Mouse (Mus musculus) kidney, adult 2 months (tissue): Measurements from ENCODE around the gene Ggps1.

ENCODE experiments used
- CTCF ChIP-seq: fragments of 200-500 bp; conservative IDR thresholded peaks from 2 replicates; pipeline ENCODE4 v1.5.1; 2011; ENCODE audit warnings: low read depth, mild to moderate bottlenecking, control low read depth, low read length, moderate library complexity, mixed read lengths; ENCODE audit not compliant: insufficient read depth, insufficient read length
- POLR2A ChIP-seq: fragments of 200-500 bp; IDR thresholded peaks from one replicate; pipeline ENCODE4 v1.6.1; 2011; ENCODE audit warnings: low read depth, low read length, control low read depth

GRCm38 (mm10) chr13:14004999-14005398, 58.3 kb downstream of the Ggps1 start:
- TF ChIP-seq CTCF (no peak), POLR2A (no peak)
